Mouse (Mus musculus) T-cell, adult 2 months (primary cell): ENCODE results near the gene Foxi1.
A peak's percentile ranks its signal among the peaks of the same experiment; 100 is the strongest.
"Not testable (repeated sequence)": the region's sequence is repeated elsewhere in the genome, so short reads cannot be mapped to it uniquely, and the experiment has no call there.

ENCODE experiments used
- DNase-seq: peaks from one replicate; pipeline ENCODE4 v3.0.0; 2022; ENCODE audit warnings: low spot score

Gene Foxi1

DNA sequence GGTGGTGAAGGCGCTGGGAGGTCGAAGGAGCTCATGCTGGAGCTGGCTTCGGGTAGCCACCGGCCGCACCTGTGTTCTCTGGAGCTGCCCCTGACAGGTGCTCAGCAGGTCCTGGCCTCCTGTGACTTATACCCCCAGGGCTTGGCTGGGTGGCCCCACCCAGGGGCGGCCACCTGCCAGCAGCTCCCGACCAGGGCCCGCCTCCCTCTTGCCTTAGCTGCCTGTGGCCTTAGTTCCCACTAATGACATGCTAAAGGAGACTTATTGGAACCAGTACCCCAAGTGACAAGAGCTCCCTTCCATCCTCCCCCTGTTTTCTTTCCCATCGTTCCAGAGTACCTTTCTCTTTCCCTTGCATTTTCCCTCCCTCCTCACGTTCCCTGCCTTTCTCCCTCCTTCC lies at the start of gene Foxi1:
Gene Foxi1, minus strand, starts transcription at position 101 of the 400 bp plus-strand sequence.
- DNase-seq, result no peak

DNA sequence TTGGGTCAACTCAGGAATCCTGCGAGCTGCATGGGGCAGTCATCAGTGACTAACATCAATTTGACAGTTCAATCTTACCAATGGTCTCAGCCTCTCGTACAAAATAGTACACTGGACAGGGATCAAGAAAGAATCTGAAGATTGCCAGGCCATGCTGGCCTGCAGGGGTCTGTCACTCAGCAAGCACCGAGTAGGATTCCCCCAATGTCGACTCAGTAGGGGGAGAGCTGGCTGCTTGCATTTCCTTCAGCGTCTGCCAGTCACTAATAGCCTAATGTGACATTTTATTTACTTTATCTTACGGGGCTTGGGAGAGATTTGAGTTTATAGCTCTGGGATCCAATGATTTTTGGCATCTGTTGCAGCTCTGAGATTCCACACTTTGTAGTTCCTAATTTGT lies 35.1 kb upstream of the Foxi1 start:
- DNase-seq, result no peak

DNA sequence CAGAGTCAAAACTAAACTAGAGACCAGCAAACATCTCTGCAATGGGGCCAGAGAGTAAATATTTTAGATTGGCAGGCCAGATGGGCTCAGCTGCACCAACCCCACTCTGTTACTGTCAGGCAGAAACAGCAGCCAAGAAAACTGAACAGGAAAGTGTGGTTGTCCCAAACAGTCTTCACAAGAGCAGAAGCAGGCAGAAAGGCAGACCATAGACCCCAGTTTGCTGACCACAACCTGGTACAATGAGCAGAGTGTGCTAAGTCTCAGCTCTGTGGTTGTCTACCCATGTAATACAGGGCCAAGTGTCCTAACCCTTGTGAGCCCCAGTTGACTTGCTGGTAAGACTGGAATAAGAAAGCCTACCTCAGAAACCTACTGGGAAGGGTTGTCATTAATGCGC lies 32.4 kb upstream of the Foxi1 start:
- DNase-seq, result no peak

DNA sequence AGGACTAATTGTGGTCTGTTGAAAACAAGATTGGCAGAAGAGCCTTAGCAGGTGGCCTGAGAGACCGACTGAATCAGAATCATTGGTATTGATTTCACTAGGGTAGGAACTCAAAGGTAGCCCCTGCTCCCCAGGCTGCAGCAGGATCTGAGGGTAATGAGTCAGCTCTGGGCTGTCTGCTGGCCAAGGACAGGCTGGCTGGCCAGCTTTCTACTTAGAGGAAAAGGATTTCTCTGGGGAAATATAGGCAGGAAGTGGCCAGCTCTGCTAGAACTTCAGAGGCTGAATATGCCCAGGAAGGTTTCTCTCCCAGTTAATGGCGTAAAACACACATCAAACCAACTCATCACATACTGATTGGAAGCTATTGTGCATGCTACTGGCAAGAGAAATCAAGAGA lies 31.8 kb upstream of the Foxi1 start:
- DNase-seq, result no peak

DNA sequence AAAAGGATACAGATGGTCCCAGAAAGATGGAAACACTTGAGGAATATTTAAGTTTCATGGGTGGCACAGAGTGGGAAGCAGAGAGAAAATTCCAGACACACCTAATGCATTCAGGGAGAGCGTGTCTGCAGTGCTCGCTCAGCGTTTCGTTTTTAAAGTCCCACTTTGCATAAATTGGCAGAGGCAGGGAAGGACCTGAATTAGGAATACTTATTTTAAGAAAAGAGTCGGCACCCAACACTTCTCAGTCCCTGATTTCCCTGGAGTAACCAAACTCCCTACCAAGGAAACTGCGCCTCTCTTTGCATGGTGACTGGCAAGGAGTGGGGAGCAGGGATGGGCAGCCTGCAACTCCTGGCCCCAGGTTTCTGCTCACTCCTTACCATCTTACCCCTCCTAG lies 29.0 kb upstream of the Foxi1 start:
- DNase-seq, result no peak

DNA sequence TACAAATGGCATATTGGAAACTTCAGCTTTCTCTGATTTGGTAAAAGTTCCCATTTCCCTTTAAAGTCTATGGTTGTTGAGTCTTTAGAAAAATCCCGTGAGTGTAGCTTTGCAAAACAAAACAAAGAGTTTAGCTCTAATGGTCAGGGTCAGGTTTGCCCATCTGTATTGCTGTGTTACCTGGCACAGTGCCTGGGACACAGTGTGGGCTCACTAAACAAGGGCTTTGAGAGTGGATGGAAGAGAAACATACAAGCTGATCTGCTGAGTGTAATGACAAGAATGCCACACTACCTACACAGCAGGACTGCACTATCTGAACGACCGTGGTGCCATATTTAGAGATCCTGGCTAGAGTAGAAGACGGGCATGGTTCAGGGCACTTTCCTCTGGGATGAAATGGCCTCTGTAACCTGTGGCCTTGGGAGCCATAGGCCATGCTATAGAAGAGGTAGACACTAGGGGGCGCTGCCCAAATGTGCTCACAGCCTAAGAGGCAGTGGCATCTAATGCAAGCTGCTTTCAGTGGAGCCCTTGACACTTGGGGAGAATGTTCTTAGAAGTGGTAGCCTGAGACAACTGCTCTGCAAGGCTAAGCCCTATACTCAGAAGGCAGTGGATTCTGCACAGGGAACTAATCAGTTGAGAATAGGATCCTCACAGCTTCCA lies 28.3 kb upstream of the Foxi1 start:
- peak; percentile 21 for DNase-seq

DNA sequence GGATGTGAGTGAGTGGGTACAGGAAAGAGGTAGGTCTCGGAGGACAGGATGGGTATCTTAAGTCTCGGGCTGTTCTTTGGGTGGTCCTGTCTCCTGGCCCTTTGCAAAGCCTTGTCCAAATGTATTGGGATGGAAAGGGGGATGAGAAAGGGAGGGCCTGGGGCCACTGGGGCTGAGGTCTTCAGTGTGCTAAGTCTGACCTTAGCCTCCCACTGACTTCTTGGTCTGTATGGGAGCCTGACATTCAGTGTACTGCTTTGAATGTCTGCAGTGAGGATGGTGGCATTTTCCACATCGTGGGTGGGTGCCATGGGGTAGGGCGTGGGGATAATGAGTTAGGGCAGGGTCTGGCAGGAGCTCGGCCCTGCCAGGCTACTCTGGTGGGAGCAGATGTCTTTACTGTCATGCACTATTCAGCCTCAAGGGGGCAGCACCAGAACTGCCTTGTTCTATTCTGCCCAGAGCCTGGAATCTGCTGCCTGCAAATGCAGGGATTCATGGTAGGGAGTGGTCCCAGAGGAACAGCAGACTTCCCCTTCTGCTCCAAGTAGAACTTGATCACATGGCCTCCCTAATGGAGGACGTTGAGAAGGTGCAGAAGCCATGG lies 21.0 kb upstream of the Foxi1 start:
- peak; percentile 31 for DNase-seq

DNA sequence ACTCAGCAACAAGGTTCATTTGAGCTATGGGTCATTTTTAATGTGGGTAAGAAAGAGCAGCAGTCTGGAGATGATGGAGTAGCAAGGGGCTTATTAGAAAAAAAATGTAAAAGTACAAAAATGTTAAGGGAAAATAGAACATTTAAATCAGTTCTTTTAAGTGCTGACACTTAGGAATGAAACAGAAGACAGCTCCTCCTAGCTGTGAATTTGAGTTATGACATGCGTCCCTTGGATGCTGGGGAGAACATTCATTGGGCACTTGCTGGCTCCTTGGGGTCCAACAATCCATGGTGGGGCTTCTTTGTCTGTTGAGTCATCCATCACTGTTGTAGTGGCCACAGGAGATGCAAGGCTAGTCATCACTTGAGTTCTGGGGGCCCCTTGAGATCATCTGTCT lies 19.3 kb upstream of the Foxi1 start:
- DNase-seq, result no peak

DNA sequence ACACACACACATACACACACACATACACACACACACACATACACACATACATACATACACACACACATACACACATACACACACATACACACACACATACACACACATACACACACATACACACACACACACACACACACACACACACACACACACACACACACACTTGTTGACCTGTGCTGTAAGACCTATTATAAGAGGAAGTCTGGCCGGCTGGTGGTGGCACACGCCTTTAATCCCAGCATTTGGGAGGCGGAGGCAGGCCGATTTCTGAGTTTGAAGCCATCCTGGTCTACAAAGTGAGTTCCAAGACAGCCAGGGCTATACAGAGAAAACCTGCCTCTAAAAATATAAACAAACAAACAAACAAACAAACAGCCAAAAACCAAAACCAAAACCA lies 12.7 kb upstream of the Foxi1 start:
- DNase-seq, result not testable (repeated sequence)

DNA sequence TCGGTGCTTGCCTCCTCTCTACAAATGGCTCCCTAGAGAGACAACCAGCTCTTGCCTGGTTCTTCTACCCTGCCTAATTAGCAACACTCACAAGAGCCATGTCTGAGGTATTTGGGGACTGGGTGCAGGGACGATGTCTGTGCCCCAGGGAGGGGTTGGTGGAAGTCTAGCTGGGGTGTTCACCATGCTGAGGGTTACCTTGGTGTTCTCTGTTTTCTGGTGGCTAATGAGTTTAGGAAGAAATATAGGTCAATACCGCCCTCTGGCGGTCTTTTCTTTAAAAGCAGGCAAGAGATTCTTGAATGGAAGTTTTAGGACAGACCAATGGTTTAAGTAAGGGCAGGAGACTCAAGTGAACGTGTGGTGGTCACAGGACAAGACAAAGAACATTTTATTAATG lies 5.0 kb upstream of the Foxi1 start:
- DNase-seq, result peak; percentile 50

DNA sequence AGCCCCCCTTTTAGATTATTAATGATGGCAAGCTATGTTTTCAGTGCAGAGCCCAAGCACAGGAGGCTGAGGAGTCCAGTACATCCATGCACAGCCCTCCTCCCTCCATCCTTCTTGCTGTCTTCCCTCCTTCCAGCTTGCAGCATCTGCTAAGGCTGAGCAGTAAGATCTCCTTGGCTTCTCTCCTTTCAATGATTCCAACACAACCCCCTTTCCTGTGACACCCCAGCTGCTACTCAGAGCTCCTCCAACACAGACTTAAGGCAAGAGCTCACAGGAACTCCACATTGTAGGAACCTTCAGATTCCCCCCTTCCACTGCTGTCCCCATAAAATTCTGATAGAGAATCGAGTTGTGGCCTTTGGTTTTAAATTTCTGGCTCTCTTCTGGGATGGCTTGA lies 5.1 kb downstream of the Foxi1 start:
- DNase-seq, result no peak

DNA sequence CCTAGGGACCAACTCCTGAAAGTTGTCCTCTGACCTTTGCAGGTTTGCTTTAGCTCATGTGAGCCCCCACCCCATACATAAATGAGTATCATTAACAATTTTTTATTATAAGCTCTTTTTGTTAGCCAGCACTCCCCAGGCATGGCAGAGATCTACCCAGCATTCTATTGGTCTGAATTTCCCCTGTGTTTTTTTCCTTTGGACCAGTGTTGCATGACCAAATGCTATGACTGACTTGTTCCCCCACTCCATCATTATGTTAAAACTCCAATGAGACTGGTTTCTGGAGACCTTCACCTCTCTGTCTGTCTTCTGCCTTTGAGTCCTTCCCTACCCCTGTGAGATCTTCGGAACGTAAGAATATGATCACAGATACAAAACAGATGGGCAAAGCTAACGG lies 12.7 kb downstream of the Foxi1 start:
- DNase-seq, result no peak

DNA sequence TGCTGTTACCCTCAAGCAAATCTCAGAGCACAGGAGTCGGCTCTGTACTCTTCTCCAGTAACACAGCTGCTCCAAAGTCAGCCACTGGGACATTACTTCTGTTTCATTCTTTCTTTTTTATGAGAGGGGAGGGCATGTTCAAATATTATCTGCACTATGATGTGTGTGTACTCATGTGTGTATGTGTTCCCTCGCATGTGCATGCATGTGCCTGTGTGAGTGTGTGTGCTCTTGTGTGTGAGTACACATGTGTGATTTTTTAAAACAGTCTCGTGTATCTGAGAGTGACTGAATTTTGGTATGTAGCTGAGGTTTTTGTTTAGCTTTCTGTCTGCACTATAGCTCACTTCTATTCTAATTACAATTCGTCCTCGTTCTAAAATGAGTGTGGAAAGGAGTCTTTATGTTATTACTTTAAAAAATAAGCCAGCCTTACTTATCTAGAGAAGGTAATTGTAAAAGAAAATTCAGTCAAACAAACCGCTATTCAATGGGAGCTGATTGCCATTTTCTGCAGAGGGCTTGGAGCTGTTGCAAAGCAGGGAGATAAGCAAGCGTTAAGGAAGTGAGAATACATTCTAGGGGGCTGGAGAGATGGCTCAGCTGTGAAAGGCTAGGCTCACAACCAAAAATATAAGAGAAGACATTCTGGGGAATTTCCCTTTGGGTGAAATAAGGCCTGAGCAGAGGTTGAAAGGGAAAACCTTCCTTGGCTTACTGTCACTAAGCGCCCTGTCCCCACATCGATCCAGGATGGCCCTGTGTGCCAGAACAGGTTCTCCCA lies 13.5 kb downstream of the Foxi1 start:
- no peak for DNase-seq

DNA sequence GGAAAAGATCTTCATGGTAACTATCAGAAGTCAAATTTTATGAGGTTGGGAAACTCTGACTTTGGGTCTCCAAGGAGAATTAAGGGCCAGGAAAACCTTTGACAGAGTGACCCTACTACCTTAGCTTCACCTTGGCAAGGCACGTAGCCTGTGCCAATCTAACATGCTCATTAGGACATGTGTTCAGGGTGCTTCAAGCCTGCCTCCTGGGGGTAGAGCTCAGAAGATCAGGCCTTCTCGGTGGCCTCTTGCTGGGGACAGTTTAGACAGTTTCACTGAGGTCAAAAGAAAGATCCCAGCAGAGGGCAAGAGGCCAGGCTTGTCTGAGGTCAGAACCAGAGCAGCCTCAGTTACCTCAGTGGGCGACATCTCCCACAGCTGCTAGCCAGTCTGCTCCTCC lies 14.2 kb downstream of the Foxi1 start:
- no peak for DNase-seq

DNA sequence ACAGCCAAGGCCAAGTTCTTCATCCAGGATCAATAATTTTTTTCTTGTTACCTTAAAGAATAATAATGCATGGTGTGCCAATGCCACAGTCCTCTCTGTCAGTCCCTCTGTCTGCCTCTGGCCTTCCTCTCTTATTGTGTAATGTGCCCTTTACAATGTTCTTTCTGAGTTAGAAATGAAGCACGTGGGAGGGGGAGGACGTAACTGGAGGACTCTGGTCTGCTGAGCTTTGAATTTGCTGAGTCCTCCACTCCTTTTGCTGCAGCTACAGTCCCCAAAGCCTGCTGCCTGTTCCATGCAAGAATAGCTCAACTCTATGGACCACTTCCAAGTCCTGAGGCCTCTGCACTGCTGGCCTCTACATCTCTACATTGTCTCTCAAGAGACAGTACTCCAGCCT lies 23.6 kb downstream of the Foxi1 start:
- no peak for DNase-seq

DNA sequence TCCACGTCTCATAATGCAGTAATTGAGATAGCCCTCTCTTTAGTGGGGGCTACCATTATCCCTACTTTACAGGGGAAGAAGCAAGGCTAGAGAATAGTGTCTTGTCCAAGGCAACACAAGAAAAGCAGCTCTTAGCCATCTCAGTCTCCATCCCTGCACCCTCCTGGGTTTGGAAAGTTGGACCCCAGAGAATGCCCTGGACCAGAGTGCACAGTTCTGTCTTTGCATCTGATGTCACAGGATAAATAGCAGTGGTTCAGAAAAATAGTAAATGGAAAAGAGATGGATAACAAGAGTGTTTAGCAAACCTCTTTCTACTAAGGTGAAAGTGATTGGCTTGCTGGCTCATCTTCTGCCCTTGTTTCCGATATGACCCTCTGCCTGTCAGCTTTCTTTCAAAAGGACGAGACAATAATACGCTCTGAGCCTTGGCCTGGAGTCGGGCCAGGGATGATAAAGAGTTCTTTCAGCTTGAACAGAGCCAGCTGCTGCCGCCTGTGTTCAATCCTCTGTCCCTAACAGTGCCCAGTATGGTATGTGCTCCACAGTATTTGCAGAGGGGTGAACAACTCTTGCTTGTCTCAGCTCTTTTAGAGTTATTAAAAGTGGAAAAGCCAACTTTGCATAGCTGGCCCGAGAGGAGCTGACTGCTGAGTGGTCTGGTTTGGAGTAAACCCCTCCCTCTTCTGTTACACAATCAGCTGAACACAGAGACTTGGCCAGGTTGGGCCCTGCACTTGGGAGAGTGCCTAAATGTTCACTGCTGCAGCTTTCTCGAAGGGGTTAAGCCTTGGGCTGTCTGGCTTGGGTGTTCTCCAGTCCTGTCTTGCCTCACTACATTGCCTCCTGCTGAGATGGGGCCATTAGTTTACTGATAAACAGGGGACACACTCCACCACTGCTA lies 26.4 kb downstream of the Foxi1 start:
- no peak for DNase-seq

DNA sequence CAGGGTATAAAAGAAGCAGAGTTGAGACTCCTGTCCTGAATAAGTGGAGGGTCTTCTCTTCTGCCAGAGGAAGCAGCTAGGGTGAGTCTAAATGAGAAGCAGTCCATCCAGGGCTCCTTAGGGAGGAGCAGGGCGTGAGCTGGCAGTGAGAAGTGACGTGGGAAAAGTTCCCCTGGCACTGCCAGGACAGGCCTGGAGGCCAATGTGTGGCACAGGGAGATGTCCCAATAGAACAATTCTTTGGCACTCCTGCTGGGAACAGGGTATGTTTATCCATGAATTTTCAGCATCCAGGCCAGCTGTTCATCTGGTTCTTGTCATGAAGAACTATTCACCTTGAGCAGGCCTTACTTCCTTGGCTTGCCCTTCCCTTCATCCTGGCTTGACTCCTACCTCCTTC lies 29.1 kb downstream of the Foxi1 start:
- DNase-seq, result no peak

DNA sequence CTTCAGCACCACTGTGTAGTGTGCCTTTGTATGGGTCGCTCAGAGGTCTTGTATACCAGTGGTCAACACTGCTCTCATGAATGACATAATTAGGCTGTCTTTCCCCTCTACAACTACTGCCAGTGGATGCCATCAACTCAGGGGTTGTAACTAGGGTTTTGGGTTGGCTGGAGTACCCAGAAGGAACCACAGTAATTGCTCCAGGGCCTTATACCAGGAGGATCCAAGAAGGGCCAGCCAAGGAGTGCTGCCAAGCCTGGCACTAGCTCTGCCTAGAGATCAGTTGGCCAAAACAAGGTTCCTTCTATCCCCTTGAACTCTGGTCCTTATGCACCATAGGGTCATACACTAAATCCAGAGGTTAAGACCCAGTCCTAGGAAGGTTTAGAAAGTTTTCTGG lies 31.5 kb downstream of the Foxi1 start:
- DNase-seq, result no peak

DNA sequence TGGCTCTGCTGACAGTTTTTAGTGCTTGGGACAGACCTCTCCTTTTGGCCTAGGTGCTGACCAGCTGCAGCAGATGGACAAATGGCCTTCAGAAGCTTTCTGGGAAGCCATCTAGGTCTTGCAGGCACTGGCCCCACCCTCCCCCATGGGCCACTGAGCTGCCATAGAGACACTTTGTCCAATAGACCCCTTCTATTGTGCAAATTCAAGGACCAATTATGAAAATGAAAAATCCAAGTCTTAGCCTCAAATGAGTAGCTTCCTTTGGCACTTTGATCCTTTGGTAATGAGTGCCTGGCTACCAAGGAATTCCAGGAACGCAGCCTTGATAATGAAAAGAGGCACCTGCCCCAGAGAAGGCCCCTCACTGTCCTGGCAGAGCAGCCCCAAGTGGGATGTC lies 36.7 kb downstream of the Foxi1 start:
- no peak for DNase-seq

DNA sequence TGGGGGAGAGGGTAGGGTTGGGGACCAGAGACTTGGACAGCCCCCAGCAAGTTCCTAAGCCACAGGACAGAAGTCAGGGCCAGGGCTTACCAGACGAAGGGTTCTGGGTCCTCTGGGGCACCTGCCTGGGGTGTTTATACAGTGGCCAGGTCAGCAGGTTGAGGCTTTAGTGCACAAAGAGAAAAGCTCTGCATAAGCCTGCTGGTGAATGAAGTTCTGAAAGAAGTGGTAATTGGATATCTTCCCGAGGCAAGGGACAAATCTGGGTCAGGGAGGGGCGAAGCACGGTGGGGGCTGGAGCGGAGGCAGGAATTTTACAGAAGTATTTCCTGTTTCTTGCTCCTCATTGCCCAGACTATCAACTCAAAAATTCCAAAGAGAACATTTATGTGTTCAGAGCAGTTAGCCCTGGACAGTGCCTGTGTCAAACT lies 38.4 kb downstream of the Foxi1 start:
- DNase-seq, result no peak

DNA sequence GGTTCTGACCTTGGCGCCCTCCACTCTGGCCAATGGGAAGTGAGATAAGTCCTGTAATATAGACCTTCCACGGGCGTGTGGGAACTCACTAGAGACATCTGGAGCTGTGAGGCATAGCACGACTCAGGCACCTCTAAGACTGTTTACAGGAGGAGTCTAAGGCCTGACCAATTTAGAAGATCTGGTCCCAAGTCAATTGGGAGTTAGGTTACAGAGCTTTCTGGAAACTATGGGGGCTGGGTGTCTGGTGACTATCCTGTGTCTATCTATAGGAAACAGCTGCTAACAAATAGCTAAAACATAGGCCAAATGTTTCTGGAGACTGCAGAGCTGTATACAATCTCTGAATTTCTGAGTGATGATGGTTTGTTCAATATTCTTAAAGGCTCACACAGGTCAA lies 41.5 kb downstream of the Foxi1 start:
- DNase-seq, result no peak

DNA sequence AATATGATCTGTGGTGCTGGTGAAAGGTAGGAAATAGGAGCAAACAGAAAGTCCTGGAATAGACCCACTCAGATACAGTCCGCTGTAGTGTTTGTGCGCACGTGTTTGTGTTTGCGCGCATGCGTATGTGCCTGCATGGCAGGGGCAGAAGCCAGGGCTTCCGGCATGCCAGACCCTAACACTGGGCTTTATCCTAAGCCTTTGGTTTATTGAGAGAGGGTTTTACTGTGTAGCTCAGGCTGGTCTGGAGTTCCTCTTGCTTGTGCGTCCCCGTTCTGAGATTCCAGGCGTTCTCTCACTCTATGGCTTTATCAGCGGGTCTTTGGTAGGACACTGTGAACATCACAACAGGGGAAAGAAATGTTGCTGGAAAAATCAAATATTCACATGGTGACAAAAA lies 42.6 kb downstream of the Foxi1 start:
- no peak for DNase-seq
